Mouse (Mus musculus) olfactory bulb, adult 2 months (tissue): ENCODE results near the gene Dnmt3l. TPM values are rescaled to one million over a fixed set of nuclear protein-coding genes. Genes with fewer than 3 reads are reported as not detected.

Experiments used
- H3K27ac ChIP-seq: fragments of 200-500 bp; 2 replicates; pipeline ENCODE4 v1.5.1; 2012; ENCODE audit warnings: low read depth, low read length; ENCODE audit not compliant: insufficient read depth
- H3K4me1 ChIP-seq: fragments of 200-500 bp; 2 replicates; pipeline ENCODE4 v1.6.1; 2012; ENCODE audit warnings: low read length; ENCODE audit not compliant: control insufficient read depth, insufficient read depth
- H3K4me3 ChIP-seq: fragments of 200-500 bp; 2 replicates; pipeline ENCODE4 v1.5.1; 2012; ENCODE audit warnings: mild to moderate bottlenecking, low read depth, low read length, moderate library complexity; ENCODE audit not compliant: insufficient read depth
- CTCF ChIP-seq: fragments of 200-500 bp; IDR thresholded peaks from 2 replicates; pipeline ENCODE4 v1.5.1; 2012; ENCODE audit warnings: low read depth, mild to moderate bottlenecking, low read length, moderate library complexity; ENCODE audit not compliant: insufficient read depth
- POLR2A ChIP-seq: fragments of 200-500 bp; IDR thresholded peaks from 2 replicates; pipeline ENCODE4 v1.6.1; 2012; ENCODE audit warnings: mild to moderate bottlenecking, low read depth, low read length, moderate library complexity; ENCODE audit not compliant: insufficient read depth
- WGBS: fragments of 180-500 bp; shearing (Covaris S2); methylation state at CpG from one replicate; pipeline ENCODE4 v1.1.7; 2018; 5-methylcytosine and 5-hydroxymethylcytosine counted together
- polyA plus RNA-seq: library from polyadenylated mRNA; stranded (reverse); fragments of >200 nt; gene quantifications from 2 replicates; pipeline ENCODE4 v1.2.4, GENCODE M21; 2012; ENCODE audit warnings: low replicate concordance; ENCODE audit not compliant: missing spikeins, insufficient read depth, insufficient read length

Gene Dnmt3l
- not detected in 2 replicates for polyA plus RNA-seq

DNA sequence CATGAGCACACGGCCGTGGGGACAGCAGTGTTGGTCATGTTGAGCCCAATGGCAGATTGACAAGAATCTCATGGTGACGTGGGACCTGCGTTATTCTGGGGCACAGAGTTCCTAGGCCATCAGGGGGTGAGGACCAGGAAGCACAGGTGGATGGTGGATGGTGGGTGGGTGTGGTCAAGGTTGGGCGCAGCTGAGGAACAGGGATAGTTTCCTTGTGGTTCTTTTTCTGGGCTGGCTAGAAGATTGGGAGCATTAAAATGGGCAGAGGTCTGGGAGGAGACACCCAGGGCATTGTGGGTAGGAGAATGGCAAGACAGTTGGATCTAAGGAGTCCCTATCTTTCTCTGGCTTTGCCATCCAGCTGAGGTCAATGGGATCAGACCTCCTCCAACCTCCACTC, at the start of gene Dnmt3l:
Gene Dnmt3l (plus strand): TSS at position 301 of the 400 bp plus-strand sequence.
- no peak within 1 kb of the TSS for H3K4me3 ChIP-seq
- peaks cover 9% of the 10 kb centered on the region for H3K4me1 ChIP-seq
- H3K27ac ChIP-seq: no peak within 1 kb of the TSS
- TF ChIP-seq CTCF (no peak), POLR2A (no peak)
- WGBS: 96% methylated on average over 5 of the region's 5 CpGs

DNA sequence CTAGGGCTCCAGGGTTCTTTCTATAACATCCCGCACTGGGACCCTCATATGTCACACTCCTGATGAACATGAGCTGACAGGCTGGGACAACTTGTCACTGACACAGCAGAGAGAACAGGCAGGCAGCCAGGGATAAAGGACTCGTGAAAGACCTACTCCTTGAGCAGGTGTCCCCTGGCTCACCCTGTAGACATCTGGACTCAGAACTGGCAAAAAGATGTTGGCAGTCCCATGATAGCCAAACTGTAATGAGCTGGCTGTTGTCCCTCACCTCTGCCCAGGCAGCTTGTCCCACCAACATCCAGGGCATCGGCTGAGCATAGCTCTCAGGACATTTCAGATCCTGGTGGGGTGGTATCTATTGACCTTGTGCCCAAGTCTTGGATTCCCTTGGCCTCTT, 46.1 kb upstream of the Dnmt3l start:
- H3K4me3 ChIP-seq: no peak overlapping the region
- WGBS: 82% methylated on average over 3 of the region's 3 CpGs
- no peak overlapping the region for H3K27ac ChIP-seq
- TF ChIP-seq POLR2A: no peak
- no peak for TF ChIP-seq CTCF
- H3K4me1 ChIP-seq: no peaks in the 10 kb centered on the region

DNA sequence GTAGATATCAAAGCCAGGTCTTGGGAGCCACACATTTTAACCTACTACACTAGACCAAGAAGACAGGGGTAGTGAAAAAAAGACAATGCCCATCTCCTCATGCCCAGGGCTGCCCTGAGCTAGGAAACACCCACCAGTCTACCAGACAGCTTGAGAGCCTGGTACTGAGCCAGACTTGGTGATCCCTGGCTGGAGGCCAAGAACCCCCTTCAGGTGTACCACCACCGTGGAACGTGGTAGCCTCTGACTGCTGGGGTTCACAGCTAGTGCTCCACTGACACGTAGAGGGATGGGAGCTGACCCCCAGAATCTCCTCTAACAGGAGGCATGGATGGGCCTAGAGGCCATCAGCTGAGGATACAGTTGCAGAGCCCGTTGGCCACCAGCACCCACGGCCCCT, 41.5 kb upstream of the Dnmt3l start:
- no peak overlapping the region for H3K4me3 ChIP-seq
- peaks cover 23% of the 10 kb centered on the region for H3K4me1 ChIP-seq
- WGBS: 89% methylated on average over 5 of the region's 5 CpGs
- TF ChIP-seq CTCF (no peak), POLR2A (no peak)
- H3K27ac ChIP-seq: no peak overlapping the region

DNA sequence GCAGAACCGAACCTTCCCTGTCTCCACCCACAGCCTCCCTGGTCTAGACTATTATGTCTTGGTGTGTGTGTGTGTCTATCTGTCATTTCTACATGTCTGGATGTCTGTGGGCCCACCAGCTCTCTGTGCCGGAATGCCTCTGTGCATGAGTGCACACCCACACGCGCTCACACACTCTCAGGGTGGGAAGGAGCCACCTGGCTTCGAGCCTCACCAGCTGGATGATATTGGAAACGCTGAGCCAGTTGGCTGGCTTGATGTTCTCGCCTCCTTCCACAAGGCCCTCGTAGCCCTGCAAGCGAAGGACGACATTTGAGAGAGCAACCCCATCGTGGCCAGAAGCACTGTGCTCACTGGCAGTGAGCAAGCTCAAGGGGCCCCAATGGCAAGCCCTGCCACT, 40.0 kb upstream of the Dnmt3l start:
- TF ChIP-seq CTCF (no peak), POLR2A (no peak)
- Histone ChIP-seq H3K4me1 (peaks cover 37% of the 10 kb centered on the region), H3K4me3 (no peak overlapping the region), H3K27ac (0 out of 2 replicates have a peak overlapping the region, but pooled peaks have one; percentile 27)
- 45% methylated on average over 11 of the region's 11 CpGs for WGBS

DNA sequence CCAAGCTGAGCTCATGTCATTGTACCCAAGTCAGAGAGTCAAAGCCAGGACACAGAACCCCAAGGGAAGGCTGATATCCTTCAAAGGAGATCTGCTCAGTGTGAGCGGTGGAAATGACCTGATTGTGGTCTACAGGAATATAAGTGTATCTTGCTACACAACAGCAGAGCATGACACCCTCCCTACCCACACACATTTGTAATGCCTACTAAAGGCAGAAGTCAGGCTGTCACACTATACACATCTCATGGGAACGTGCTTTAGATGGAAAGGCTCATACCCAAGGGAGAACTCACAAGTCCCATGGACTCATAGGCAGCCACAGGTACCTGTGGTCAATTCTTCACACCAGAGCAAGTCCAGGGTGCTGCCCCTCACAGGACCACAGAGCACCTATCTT, 39.4 kb upstream of the Dnmt3l start:
- H3K4me3 ChIP-seq: no peak overlapping the region
- peaks cover 42% of the 10 kb centered on the region for H3K4me1 ChIP-seq
- WGBS: 87% methylated on average over 2 of the region's 2 CpGs
- H3K27ac ChIP-seq: 0 out of 2 replicates have a peak overlapping the region, but pooled peaks have one; percentile 27
- TF ChIP-seq POLR2A: no peak
- no peak for TF ChIP-seq CTCF

DNA sequence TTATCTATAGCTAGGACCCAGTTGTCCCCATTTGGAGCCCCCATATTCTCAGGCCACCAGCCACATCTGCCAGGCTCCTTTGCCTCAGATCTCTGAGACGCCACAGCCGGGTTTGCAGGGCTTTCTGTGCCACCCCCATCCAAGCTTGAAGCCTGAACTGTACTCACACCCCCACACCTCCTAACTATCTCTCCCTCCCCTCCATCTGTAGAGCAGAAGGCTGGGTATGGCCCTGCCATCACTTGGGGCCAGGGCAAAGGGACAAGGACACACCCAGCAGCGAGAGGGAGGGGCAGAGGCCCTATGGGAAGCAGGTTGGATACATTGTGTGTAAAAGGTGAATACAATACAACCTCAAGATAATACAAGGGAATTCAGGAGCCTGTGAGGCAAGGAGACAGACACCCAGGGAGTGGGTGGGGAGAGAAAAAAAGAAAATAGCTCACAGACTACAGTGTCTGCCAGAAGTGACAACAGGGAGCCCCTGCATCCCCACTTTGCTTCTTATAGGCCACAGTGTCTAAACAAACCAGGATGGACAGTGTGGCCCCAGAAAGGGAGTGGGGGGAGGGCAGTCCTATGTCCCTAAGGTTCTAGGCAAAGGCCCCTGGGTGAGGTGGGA, 37.2 kb upstream of the Dnmt3l start:
- peaks cover 57% of the 10 kb centered on the region for H3K4me1 ChIP-seq
- 50% methylated on average over 3 of the region's 3 CpGs for WGBS
- peak overlapping the region; percentile 79 for H3K27ac ChIP-seq
- no peak for TF ChIP-seq POLR2A
- TF ChIP-seq CTCF: no peak
- H3K4me3 ChIP-seq: no peak overlapping the region

DNA sequence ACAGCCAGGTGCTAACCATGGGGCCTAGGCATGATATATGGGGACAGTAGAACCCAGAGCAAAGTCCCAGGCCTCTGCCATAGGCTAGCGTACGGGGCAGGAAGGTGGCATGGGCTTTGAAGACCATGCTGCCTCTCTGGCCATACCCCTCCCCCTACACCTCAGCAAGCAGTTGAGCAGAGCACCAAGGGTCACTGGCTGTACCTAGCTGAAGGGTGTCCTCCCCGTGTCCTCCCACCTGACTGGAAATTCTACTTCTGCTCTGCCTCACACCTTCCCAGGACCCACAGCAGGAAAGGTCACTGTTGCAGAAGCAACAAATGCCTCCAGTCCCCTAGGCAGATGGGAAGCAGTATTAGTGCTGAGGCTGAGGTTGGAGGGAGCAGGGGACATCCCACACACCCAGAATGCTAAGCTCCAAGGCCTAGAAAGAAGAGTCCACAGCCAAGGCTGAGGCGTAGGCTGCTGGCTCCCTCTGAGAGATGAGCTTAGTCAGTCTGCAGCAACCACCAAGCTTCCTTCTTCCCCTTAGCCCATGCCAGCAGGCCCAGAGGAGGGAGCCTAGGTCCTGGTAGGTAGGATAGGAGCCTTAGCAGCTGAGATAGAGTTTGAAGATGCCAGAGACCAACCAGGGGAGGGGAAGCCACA, 35.8 kb upstream of the Dnmt3l start:
- no peak overlapping the region for H3K27ac ChIP-seq
- TF ChIP-seq CTCF: no peak
- no peak for TF ChIP-seq POLR2A
- no peak overlapping the region for H3K4me3 ChIP-seq
- peaks cover 57% of the 10 kb centered on the region for H3K4me1 ChIP-seq
- 91% methylated on average over 4 of the region's 4 CpGs for WGBS

DNA sequence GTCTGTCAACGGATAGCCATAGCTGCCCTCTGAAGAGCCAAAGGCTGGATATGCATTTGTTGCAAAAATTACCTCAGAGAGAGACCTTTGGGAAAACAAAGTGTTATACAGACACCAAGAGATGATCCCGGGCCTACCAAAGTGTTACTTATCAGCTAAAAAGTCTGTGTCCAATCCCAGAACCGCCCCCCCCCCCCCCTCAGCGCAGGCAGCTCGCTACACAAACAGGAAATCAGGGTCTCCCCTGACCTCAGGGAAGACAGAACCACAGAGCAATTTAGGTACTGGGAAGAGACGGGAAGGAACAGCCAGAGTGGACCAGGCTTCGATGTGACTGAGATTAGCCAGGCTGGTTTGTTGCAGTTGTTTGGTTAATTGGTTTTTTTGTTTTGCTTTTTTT, 34.5 kb upstream of the Dnmt3l start:
- WGBS: 60% methylated on average over 7 of the region's 7 CpGs
- no peak overlapping the region for H3K27ac ChIP-seq
- no peak overlapping the region for H3K4me3 ChIP-seq
- TF ChIP-seq CTCF (no peak), POLR2A (no peak)
- H3K4me1 ChIP-seq: peaks cover 47% of the 10 kb centered on the region

DNA sequence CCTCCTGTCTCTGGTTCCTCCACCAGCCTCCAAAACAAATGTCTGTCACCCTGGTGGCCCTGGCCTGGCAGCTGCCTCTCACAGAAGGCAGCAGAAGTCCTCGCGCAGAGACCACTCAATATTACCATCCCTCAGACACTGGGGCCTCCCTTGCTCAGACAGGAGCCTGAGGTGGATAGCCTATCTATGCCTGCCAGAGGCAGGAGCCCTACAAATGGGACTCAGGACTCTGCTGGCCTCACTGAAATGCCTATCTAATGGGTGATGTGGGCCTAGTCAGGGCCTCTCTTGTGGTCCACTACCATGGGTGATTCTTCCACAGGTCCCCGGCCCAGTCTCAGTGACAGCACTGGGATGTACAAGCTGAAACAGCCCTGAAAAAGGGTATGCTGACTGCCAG, 33.6 kb upstream of the Dnmt3l start:
- Histone ChIP-seq H3K4me1 (peaks cover 42% of the 10 kb centered on the region), H3K27ac (no peak overlapping the region), H3K4me3 (no peak overlapping the region)
- 79% methylated on average over 3 of the region's 3 CpGs for WGBS
- TF ChIP-seq CTCF (no peak), POLR2A (no peak)
